Mouse (Mus musculus): Measurements from ENCODE around the gene Sgpl1.
"Not testable (repeated sequence)": the region's sequence is repeated elsewhere in the genome, so short reads cannot be mapped to it uniquely, and the experiment has no call there.

Gene Sgpl1

GRCm38 (mm10) chr10:61156453-61156852 lies 8.9 kb upstream of the Sgpl1 start:
- DNase-seq (ENCODE audit: extremely low read depth, low read depth, low spot score) = no peak

DNA sequence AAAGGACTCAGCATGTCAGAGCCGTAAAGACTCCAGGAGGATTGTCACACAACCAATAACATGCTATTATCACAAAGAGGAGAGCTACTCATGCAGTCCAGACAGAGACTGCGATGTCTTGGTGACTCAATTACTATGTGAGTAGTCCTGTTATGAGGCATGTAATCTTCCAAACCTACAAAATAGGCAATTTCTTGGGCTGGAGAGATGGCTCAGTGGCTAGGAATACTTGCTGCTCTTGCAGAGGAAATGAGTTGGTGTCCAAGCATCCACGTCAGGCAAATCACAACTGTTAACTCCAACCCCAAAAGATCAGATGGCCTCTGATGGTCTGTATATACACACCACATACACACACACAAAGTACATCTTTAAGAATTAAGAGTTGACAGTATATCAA lies 8.1 kb upstream of the Sgpl1 start:
- no peak for DNase-seq (ENCODE audit: extremely low read depth, low read depth, low spot score)

DNA sequence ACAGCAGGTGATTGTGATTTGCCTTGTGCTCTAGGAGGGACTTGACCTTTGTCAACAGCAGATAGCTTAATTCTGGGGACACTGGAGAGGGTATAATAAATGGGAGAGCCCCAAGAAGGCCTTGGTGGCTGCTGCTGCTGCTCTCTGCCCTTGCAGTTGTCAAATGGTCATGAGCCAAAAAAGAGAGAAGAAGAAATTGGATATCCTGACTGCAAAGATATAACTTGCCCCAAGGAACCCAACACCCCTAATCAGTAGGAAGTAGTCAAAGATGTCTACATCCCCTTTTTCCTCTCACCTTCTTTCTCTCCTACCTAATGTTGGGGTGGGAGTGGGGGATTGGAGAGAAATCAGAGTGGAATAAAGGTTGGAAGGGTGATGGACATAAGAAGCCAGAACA lies 4.6 kb upstream of the Sgpl1 start:
- no peak for DNase-seq (ENCODE audit: extremely low read depth, low read depth, low spot score)

DNA sequence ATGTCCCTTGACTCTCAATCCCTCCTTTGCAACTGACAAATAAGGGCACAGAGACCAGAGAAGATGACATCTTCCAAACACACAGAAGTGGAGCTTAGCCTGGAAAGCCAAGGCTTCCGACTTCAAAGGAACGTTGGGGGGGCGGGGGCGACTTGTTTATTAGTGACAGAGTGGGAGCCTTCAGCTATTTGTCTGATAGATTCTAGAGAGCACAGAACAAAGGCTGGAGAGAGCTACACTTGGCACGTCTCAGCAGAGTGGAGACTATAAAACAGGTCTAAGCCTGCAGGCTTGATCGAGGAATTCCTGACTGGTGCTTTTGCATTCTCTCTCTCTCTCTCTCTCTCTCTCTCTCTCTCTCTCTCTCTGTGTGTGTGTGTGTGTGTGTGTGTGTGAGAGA lies 3.1 kb upstream of the Sgpl1 start:
- DNase-seq (ENCODE audit: extremely low read depth, low read depth, low spot score) = no peak

DNA sequence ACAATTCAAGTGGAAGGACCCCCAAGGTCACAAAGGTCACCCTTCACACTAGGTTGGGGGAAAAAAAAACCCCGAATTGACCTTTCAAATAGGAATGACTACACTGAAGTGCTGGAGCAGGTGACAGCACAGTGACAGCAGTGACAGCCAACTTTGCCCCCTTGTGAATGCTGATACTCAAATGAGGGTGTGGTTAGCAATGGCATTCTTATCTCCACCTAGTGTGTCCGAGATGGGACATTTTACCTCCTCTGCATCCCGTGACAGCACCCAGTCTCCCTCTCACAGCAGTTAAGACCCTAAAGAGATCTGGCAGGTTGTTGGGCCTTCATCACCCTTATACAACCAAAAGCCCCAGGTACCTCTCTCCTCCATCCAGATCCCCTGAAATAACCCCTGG lies 2.0 kb upstream of the Sgpl1 start:
- no peak for DNase-seq (ENCODE audit: extremely low read depth, low read depth, low spot score)

- no peak for DNase-seq (ENCODE audit: extremely low read depth, low read depth, low spot score)
These were observed 721 bp downstream of the Sgpl1 start for GRCm38 (mm10) chr10:61146807-61147156.

GRCm38 (mm10) chr10:61146119-61146806 lies 1.2 kb downstream of the Sgpl1 start:
- no peak for DNase-seq (ENCODE audit: extremely low read depth, low read depth, low spot score)

GRCm38 (mm10) chr10:61145766-61146118 lies 1.8 kb downstream of the Sgpl1 start:
- DNase-seq (ENCODE audit: extremely low read depth, low read depth, low spot score) = no peak

GRCm38 (mm10) chr10:61143343-61143742 lies 4.2 kb downstream of the Sgpl1 start:
- no peak for DNase-seq (ENCODE audit: extremely low read depth, low read depth, low spot score)

DNA sequence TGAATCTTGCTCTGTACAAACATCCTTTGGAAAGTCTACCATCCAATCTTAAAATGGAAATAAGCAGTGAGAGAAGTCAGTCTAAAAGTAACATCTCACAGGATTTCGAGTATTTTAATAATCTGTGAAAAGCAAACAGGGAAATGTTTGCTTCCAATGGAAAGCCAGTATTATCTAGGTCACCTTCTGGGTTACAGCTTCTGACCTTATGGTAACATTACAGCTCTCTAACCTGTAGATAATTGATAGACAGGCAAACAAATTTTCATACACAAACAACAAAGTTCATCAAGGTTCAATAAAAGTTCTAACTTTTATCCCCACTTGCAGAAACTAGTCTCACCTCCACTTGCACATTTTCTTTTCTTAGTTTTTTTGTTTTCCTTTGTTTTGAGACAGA lies 9.9 kb downstream of the Sgpl1 start:
- DNase-seq (ENCODE audit: extremely low read depth, low read depth, low spot score) = no peak

- no peak for DNase-seq (ENCODE audit: extremely low read depth, low read depth, low spot score)
These were observed 12.2 kb downstream of the Sgpl1 start for GRCm38 (mm10) chr10:61135226-61135839.

- DNase-seq (ENCODE audit: extremely low read depth, low read depth, low spot score) = no peak
These were observed 13.5 kb downstream of the Sgpl1 start for GRCm38 (mm10) chr10:61134041-61134440.

GRCm38 (mm10) chr10:61130959-61131358 lies 16.5 kb downstream of the Sgpl1 start:
- DNase-seq (ENCODE audit: extremely low read depth, low read depth, low spot score) = no peak

DNA sequence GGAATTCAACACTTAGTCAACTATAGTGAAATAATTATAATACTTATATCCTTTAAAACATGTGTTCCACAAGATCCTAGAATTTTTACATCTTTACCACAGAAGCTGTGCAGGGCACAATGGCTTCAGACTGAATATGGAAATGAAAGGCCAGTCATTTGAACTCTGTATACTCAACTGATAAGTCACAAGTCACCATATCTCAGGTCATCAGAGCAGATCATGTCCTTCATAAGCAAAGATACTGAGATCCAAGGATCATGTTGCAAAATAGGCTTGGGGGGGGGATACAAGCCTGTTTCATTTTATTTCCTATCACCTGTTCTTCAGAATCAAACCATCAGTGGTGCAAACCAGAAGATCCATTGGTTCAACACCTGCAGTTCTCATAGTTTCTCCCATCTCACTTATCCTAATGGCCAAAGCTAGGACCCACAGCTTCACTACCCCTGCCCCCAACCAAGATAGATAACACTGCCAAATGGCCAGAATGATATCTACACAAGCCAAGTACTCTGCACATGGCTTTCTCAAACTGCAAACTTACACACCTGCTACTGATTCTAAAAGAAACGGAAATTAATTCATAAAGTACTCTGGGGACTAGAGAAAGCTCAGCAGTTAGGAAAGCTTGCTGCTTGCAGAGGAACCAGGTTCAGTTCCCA lies 18.7 kb downstream of the Sgpl1 start:
- DNase-seq (ENCODE audit: extremely low read depth, low read depth, low spot score) = no peak

DNA sequence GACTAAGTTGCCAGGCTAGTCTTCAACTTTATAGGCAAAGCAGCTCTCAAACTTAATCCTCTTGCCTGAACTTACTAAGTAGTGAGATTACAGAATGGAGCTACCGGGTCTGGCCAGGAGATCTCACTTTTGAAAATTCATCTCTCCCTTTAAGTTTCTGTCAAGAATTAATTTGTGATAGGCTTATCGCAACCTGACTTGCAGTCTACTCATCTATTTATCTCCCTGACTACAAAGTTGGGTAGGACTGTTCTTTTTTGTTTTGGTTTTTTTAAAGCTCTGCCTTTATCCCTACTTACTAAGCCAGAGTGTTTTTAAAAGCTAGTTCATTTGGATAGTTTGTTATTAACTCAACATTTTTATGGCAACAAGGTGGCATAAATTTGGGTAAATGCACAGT lies 23.0 kb downstream of the Sgpl1 start:
- DNase-seq (ENCODE audit: extremely low read depth, low read depth, low spot score) = no peak

DNA sequence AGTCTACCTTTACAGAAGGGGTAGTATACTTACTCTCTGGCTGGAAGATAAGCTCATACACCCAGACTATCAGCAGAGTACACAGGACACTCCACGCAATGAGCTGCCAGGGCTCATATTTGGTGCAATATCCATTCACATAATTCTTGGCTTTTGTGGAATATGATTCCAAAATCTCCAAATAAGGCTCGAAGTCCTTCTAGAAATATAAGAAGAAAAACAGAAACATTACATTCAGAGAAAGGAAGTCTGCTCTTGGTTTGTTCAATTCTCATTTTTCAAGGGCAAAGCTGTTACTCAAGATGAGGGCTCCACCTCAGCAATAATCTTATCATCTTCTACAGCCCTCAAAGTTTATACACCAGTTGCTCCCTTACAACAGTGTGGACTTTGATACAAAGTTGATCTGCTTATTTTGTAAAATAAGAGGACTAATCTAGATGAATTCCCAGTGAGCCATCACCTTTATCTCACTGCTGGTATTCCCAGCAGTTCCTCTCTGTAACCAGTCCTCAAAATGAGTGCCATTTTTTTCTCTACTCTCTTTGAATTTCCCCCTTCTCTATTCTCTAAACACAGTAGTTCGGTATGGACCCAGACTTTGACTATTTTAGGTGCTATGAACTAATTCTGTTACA lies 24.1 kb downstream of the Sgpl1 start:
- no peak for DNase-seq (ENCODE audit: extremely low read depth, low read depth, low spot score)

GRCm38 (mm10) chr10:61121732-61122131 lies 25.8 kb downstream of the Sgpl1 start:
- not testable (repeated sequence) for DNase-seq (ENCODE audit: extremely low read depth, low read depth, low spot score)

- DNase-seq (ENCODE audit: extremely low read depth, low read depth, low spot score) = no peak
These were observed 33.2 kb downstream of the Sgpl1 start for GRCm38 (mm10) chr10:61114246-61114720.

DNA sequence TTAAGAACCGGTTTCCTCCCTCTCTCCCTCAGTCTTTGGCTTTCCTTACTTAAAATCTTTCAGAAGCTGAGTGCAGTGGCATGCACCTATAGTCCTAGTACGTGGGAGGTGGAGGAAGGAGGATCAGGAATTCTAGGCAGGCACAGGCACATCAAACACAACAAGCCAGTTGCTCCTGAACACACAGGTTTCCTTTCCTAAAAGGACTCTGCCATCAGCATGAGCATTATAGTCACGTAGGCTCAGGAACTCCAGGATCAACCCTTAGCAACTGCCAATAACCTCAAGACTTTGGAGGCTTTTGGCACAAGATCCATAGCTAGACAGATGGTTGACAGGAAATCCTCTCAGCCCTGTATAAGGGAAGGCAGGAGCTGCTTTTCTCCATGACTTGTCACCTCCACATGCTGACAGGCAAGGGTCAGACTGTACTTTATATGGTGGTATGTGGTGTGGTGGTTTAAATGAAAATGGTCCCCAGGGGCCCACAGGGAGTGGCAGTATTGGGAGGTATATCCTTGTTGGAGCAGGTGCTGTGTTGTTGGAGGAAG lies 43.9 kb downstream of the Sgpl1 start:
- peak; percentile 61 for DNase-seq (ENCODE audit: extremely low read depth, low read depth, low spot score)

GRCm38 (mm10) chr10:61091866-61092265 lies 55.6 kb downstream of the Sgpl1 start:
- no peak for DNase-seq (ENCODE audit: extremely low read depth, low read depth, low spot score)
